Mouse (Mus musculus) left cerebral cortex, postnatal 4 days (tissue): ENCODE data around the gene Abcg8. TPM values are rescaled to one million over a fixed set of nuclear protein-coding genes. Genes with fewer than 3 reads are reported as not detected.

Source experiments
- DNase-seq: peaks from one replicate; pipeline ENCODE4 v3.0.0-alpha.2; 2022
- intact Hi-C: fragments of 180-260 bp; cut with DNase I; formaldehyde crosslinking; loops from one replicate; pipeline ENCODE4 v1.15.1; 2025
- total RNA-seq, 2 experiments: library from RNA; stranded (reverse); gene quantifications; 2 replicates each; pipeline ENCODE4 v1.2.3; 2021

The Abcg8 gene
- total RNA-seq, 2 experiments from 2014 or later, result not detected

GRCm38 (mm10) chr17:84707407-84707806 lies 31.3 kb downstream of the Abcg8 start:
- intact Hi-C loops, result no loop called here
- DNase-seq, result no peak

- intact Hi-C loops, result no loop called here
- DNase-seq, result no peak
Measured at GRCm38 (mm10) chr17:84708818-84709217, 32.7 kb downstream of the Abcg8 start.

GRCm38 (mm10) chr17:84709403-84709851 lies 33.3 kb downstream of the Abcg8 start:
- peak; percentile 80 for DNase-seq
- intact Hi-C loops, result no loop called here

GRCm38 (mm10) chr17:84713563-84714164 lies 37.6 kb downstream of the Abcg8 start:
- intact Hi-C loops, result no loop called here
- DNase-seq, result no peak

- intact Hi-C loops, result no loop called here
- no peak for DNase-seq
Measured at GRCm38 (mm10) chr17:84714930-84715329, 38.8 kb downstream of the Abcg8 start.

GRCm38 (mm10) chr17:84716252-84716872 lies 40.3 kb downstream of the Abcg8 start:
- DNase-seq, result no peak

GRCm38 (mm10) chr17:84717416-84717815 lies 41.3 kb downstream of the Abcg8 start:
- DNase-seq, result no peak
- intact Hi-C loops, result no loop called here

More at GRCm38 (mm10) chr17:84716252-84716872, 40.3 kb downstream of the Abcg8 start:
- intact Hi-C loops, result no loop called here

- no peak for DNase-seq
- intact Hi-C loops, result no loop called here
Measured at GRCm38 (mm10) chr17:84719105-84719504, 43.0 kb downstream of the Abcg8 start.

GRCm38 (mm10) chr17:84724028-84724427 lies 47.9 kb downstream of the Abcg8 start:
- DNase-seq, result no peak
- intact Hi-C loops, result no loop called here

- intact Hi-C loops, result no loop called here
Measured at GRCm38 (mm10) chr17:84725163-84725562, 49.1 kb downstream of the Abcg8 start.

GRCm38 (mm10) chr17:84728201-84728911 lies 52.3 kb downstream of the Abcg8 start:
- intact Hi-C loops, result no loop called here
- no peak for DNase-seq

More at GRCm38 (mm10) chr17:84725163-84725562, 49.1 kb downstream of the Abcg8 start:
- no peak for DNase-seq

- intact Hi-C loops, result no loop called here
- no peak for DNase-seq
Measured at GRCm38 (mm10) chr17:84729140-84729539, 53.0 kb downstream of the Abcg8 start.

- no peak for DNase-seq
- intact Hi-C loops, result no loop called here
Measured at GRCm38 (mm10) chr17:84731361-84731760, 55.3 kb downstream of the Abcg8 start.

- no peak for DNase-seq
- intact Hi-C loops, result no loop called here
Measured at GRCm38 (mm10) chr17:84732612-84733011, 56.5 kb downstream of the Abcg8 start.

GRCm38 (mm10) chr17:84736719-84737118 lies 60.6 kb downstream of the Abcg8 start:
- intact Hi-C loops, result no loop called here
- no peak for DNase-seq

GRCm38 (mm10) chr17:84738073-84738797 lies 62.1 kb downstream of the Abcg8 start:
- no peak for DNase-seq
- intact Hi-C loops, result no loop called here

GRCm38 (mm10) chr17:84744256-84744655 lies 68.2 kb downstream of the Abcg8 start:
- no peak for DNase-seq
- intact Hi-C loops, result no loop called here

GRCm38 (mm10) chr17:84745001-84745400 lies 68.9 kb downstream of the Abcg8 start:
- intact Hi-C loops, result no loop called here
- DNase-seq, result no peak

GRCm38 (mm10) chr17:84747212-84747611 lies 71.1 kb downstream of the Abcg8 start:
- intact Hi-C loops, result no loop called here
- DNase-seq, result peak; percentile 3

- no peak for DNase-seq
- intact Hi-C loops, result no loop called here
Measured at GRCm38 (mm10) chr17:84748152-84748682, 72.1 kb downstream of the Abcg8 start.

GRCm38 (mm10) chr17:84749297-84749696 lies 73.2 kb downstream of the Abcg8 start:
- no peak for DNase-seq
- intact Hi-C loops, result no loop called here
